Mouse (Mus musculus) kidney, embryonic 16.5 days (tissue): ENCODE measurements around the gene Agr2. TPM values are rescaled to one million over a fixed set of nuclear protein-coding genes. Genes with fewer than 3 reads are reported as not detected.

Source experiments
- ATAC-seq: fragments of 200-750 bp; cut with Nextera tagmentation; 2 replicates; pipeline ENCODE4 v1.8.0; 2017; ENCODE audit warnings: moderate TSS enrichment; ENCODE audit not compliant: low FRiP score, low TSS enrichment
- H3K27ac ChIP-seq: fragments of 300-500 bp; sonication (generic); 2 replicates; pipeline ENCODE4 v1.5.1; 2014; ENCODE audit warnings: low read length
- H3K27me3 ChIP-seq: fragments of 300-500 bp; sonication (generic); 2 replicates; pipeline ENCODE4 v1.6.1; 2014; ENCODE audit warnings: low read length, control low read depth, mixed read lengths; ENCODE audit not compliant: insufficient read depth
- H3K36me3 ChIP-seq: fragments of 300-500 bp; sonication (generic); 2 replicates; pipeline ENCODE4 v1.6.1; 2014; ENCODE audit warnings: low read length, control low read depth, mixed read lengths; ENCODE audit not compliant: insufficient read depth
- H3K4me1 ChIP-seq: fragments of 300-500 bp; sonication (generic); 2 replicates; pipeline ENCODE4 v1.6.1; 2014; ENCODE audit warnings: low read length, control low read depth, mixed read lengths; ENCODE audit not compliant: insufficient read depth
- H3K4me2 ChIP-seq: fragments of 300-500 bp; sonication (generic); replicated peaks from 2 replicates; pipeline ENCODE4 v1.6.1; 2014; ENCODE audit warnings: low read depth, low read length
- H3K4me3 ChIP-seq: fragments of 300-500 bp; sonication (generic); 2 replicates; pipeline ENCODE4 v1.5.1; 2014; ENCODE audit warnings: mild to moderate bottlenecking, low read length
- H3K9ac ChIP-seq: fragments of 300-500 bp; sonication (generic); replicated peaks from 2 replicates; pipeline ENCODE4 v1.6.1; 2014; ENCODE audit warnings: low read length
- H3K9me3 ChIP-seq: fragments of 300-500 bp; sonication (generic); 2 replicates; pipeline ENCODE4 v1.6.1; 2016; ENCODE audit warnings: low read length, control low read depth
- WGBS: fragments of 180-500 bp; shearing (Covaris S2); extraction: QIAGEN DNeasy Blood & Tissue Kit; methylation state at CpG from one replicate; pipeline ENCODE4 v1.1.7; 2014; 5-methylcytosine and 5-hydroxymethylcytosine counted together
- polyA plus RNA-seq: library from polyadenylated mRNA; unstranded; fragments of >200 nt; fragmentation: Nextera tagmentation; extraction: Ambion mirVana; gene quantifications from 2 replicates; pipeline ENCODE4 v1.2.1, GENCODE M21; 2015

The Agr2 gene
- polyA plus RNA-seq, 1 experiment from 2014 or later = 2.6 TPM

GRCm38 (mm10) chr12:35984743-35985142 is 8.0 kb upstream of the Agr2 start:
- H3K36me3 ChIP-seq = no peaks in the 10 kb centered on the region
- ATAC-seq = no peak
- H3K4me3 ChIP-seq = no peak overlapping the region
- no peaks in the 10 kb centered on the region for H3K9me3 ChIP-seq
- H3K4me2 ChIP-seq = no peak overlapping the region
- H3K27me3 ChIP-seq = no peaks in the 10 kb centered on the region
- H3K4me1 ChIP-seq = peaks cover 3% of the 10 kb centered on the region; the same call in 1 of the 2 replicates
- 87% methylated on average over 5 of the region's 5 CpGs for WGBS
- H3K9ac ChIP-seq = no peak overlapping the region
- H3K27ac ChIP-seq = no peak overlapping the region

GRCm38 (mm10) chr12:35993583-35993982 is 876 bp downstream of the Agr2 start:
- no peaks in the 10 kb centered on the region for H3K9me3 ChIP-seq
- H3K36me3 ChIP-seq = no peaks in the 10 kb centered on the region
- H3K4me3 ChIP-seq = no peak overlapping the region
- H3K4me2 ChIP-seq = no peak overlapping the region
- ATAC-seq = no peak
- no peak overlapping the region for H3K9ac ChIP-seq
- 69% methylated on average over 3 of the region's 3 CpGs for WGBS
- peaks cover 20% of the 10 kb centered on the region for H3K4me1 ChIP-seq
- no peaks in the 10 kb centered on the region for H3K27me3 ChIP-seq
- no peak overlapping the region for H3K27ac ChIP-seq

- H3K36me3 ChIP-seq = no peaks in the 10 kb centered on the region
- no peak overlapping the region for H3K9ac ChIP-seq
- H3K4me2 ChIP-seq = no peak overlapping the region
- no peaks in the 10 kb centered on the region for H3K9me3 ChIP-seq
- no peak overlapping the region for H3K4me3 ChIP-seq
- H3K4me1 ChIP-seq = peaks cover 20% of the 10 kb centered on the region
- ATAC-seq = no peak
- no peaks in the 10 kb centered on the region for H3K27me3 ChIP-seq
- no peak overlapping the region for H3K27ac ChIP-seq
Observed at GRCm38 (mm10) chr12:35994098-35994497, 1.4 kb downstream of the Agr2 start.

- no peaks in the 10 kb centered on the region for H3K9me3 ChIP-seq
- H3K36me3 ChIP-seq = no peaks in the 10 kb centered on the region
- no peaks in the 10 kb centered on the region for H3K27me3 ChIP-seq
- 34% methylated on average over 5 of the region's 5 CpGs for WGBS
- H3K4me2 ChIP-seq = no peak overlapping the region
- no peak overlapping the region for H3K4me3 ChIP-seq
- peak; percentile 36; the same call in 1 of the 2 replicates for ATAC-seq
- no peak overlapping the region for H3K27ac ChIP-seq
- H3K4me1 ChIP-seq = peaks cover 25% of the 10 kb centered on the region
- H3K9ac ChIP-seq = no peak overlapping the region
Observed at GRCm38 (mm10) chr12:35995799-35996198, 3.1 kb downstream of the Agr2 start.

- no peak overlapping the region for H3K9ac ChIP-seq
- 67% methylated on average over 4 of the region's 4 CpGs for WGBS
- no peaks in the 10 kb centered on the region for H3K27me3 ChIP-seq
- H3K4me1 ChIP-seq = peaks cover 16% of the 10 kb centered on the region
- no peak overlapping the region for H3K4me3 ChIP-seq
- H3K9me3 ChIP-seq = no peaks in the 10 kb centered on the region
- H3K4me2 ChIP-seq = no peak overlapping the region
- H3K36me3 ChIP-seq = no peaks in the 10 kb centered on the region
- no peak overlapping the region for H3K27ac ChIP-seq
- ATAC-seq = no peak
Observed at GRCm38 (mm10) chr12:36004714-36005113, 12.0 kb downstream of the Agr2 start.

GRCm38 (mm10) chr12:36007581-36007980 is 14.9 kb downstream of the Agr2 start:
- Histone ChIP-seq H3K9ac (no peak overlapping the region), H3K36me3 (no peaks in the 10 kb centered on the region), H3K4me3 (no peak overlapping the region), H3K4me1 (peaks cover 11% of the 10 kb centered on the region), H3K4me2 (no peak overlapping the region), H3K9me3 (no peaks in the 10 kb centered on the region), H3K27me3 (no peaks in the 10 kb centered on the region), H3K27ac (no peak overlapping the region)
- 70% methylated on average over 2 of the region's 2 CpGs for WGBS
- ATAC-seq = no peak

- no peaks in the 10 kb centered on the region for H3K36me3 ChIP-seq
- peak overlapping the region; percentile 20 for H3K27ac ChIP-seq
- peaks cover 11% of the 10 kb centered on the region for H3K4me1 ChIP-seq
- H3K4me2 ChIP-seq = no peak overlapping the region
- no peak overlapping the region for H3K4me3 ChIP-seq
- H3K27me3 ChIP-seq = no peaks in the 10 kb centered on the region
- WGBS = 33% methylated on average over 6 of the region's 6 CpGs
- H3K9me3 ChIP-seq = no peaks in the 10 kb centered on the region
- ATAC-seq = 0 out of 2 replicates have a peak, but pooled peaks have one; percentile 39
- no peak overlapping the region for H3K9ac ChIP-seq
Observed at GRCm38 (mm10) chr12:36008364-36009047, 15.8 kb downstream of the Agr2 start.

- Histone ChIP-seq H3K36me3 (0 out of 2 replicates have a peak, but pooled peaks cover 7% of the 10 kb centered on the region), H3K9ac (no peak overlapping the region), H3K27ac (no peak overlapping the region), H3K9me3 (0 out of 2 replicates have a peak, but pooled peaks cover 2% of the 10 kb centered on the region), H3K4me2 (no peak overlapping the region), H3K4me3 (no peak overlapping the region), H3K4me1 (peaks cover 8% of the 10 kb centered on the region), H3K27me3 (no peaks in the 10 kb centered on the region)
- no peak for ATAC-seq
- WGBS = 56% methylated on average over 7 of the region's 7 CpGs
Observed at GRCm38 (mm10) chr12:36013216-36013910, 20.7 kb downstream of the Agr2 start.

GRCm38 (mm10) chr12:36017791-36018190 is 25.1 kb downstream of the Agr2 start:
- H3K27ac ChIP-seq = no peak overlapping the region
- peaks cover 24% of the 10 kb centered on the region for H3K36me3 ChIP-seq
- 0 out of 2 replicates have a peak, but pooled peaks cover 2% of the 10 kb centered on the region for H3K9me3 ChIP-seq
- no peak overlapping the region for H3K9ac ChIP-seq
- H3K4me3 ChIP-seq = no peak overlapping the region
- no peaks in the 10 kb centered on the region for H3K4me1 ChIP-seq
- 84% methylated on average over 2 of the region's 2 CpGs for WGBS
- no peaks in the 10 kb centered on the region for H3K27me3 ChIP-seq
- H3K4me2 ChIP-seq = no peak overlapping the region
- no peak for ATAC-seq

- ATAC-seq = no peak
- Histone ChIP-seq H3K4me2 (no peak overlapping the region), H3K27ac (no peak overlapping the region), H3K27me3 (no peaks in the 10 kb centered on the region), H3K4me1 (no peaks in the 10 kb centered on the region), H3K36me3 (peaks cover 24% of the 10 kb centered on the region), H3K9me3 (0 out of 2 replicates have a peak, but pooled peaks cover 2% of the 10 kb centered on the region), H3K9ac (no peak overlapping the region), H3K4me3 (no peak overlapping the region)
- 88% methylated on average over 4 of the region's 4 CpGs for WGBS
Observed at GRCm38 (mm10) chr12:36019572-36019971, 26.9 kb downstream of the Agr2 start.
